Mouse (Mus musculus) right cerebral cortex, postnatal 10 days (tissue): Measurements from ENCODE around the gene Igfbp3.
"Not testable (repeated sequence)": the region's sequence is repeated elsewhere in the genome, so short reads cannot be mapped to it uniquely, and the experiment has no call there.

Experiments
- DNase-seq, 2 experiments: peaks; one replicate each; pipeline ENCODE4 v3.0.0; 2021; ENCODE audit warnings: low spot score in 2 of 2

The Igfbp3 gene

GRCm38 (mm10) chr11:7213501-7214341 is at the start of gene Igfbp3:
Igfbp3 (minus strand) TSS chr11:7213923.
- DNase-seq = peak; percentile 90 to 91

DNA sequence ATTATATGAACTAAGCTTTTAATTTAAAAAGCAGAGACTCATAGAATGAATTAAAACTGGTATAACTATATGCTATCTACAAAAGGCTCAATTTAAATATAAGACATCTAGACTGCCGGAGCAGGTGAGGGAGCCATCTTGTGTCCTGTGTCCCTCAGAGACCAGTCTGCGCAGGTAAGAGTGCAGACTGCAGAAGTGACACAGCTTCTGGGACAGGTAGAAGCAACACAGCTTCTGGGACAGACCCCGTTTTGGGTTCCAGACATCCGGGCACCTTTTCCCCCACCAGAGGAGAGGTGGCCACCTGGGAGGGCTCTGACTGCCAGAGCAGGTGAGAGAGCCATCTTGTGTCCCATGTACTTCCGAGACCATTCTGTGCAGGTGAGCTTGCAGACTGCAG is 37.1 kb upstream of the Igfbp3 start:
- no peak for DNase-seq

DNA sequence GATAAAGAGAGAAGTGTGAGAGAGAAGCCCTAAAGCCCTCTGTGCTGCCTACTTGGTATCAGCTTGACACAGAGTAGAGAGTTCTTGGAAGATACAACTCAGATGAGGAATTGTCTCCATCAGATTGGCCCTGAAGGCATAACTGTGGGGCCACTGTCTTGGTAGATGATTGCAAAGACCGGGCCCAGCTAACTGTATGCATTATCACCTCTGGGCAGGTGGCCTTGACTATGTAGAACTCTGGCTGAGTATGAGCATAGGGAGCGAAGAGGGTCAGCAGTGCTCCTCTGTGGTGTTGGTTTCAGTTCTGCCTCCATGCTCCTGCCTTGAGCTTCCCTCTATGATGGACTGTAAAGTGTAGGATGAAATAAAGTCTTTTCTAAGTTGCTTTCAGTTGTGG is 36.7 kb upstream of the Igfbp3 start:
- no peak for DNase-seq

- no peak for DNase-seq
These were observed 31.1 kb upstream of the Igfbp3 start for GRCm38 (mm10) chr11:7244782-7245181.

DNA sequence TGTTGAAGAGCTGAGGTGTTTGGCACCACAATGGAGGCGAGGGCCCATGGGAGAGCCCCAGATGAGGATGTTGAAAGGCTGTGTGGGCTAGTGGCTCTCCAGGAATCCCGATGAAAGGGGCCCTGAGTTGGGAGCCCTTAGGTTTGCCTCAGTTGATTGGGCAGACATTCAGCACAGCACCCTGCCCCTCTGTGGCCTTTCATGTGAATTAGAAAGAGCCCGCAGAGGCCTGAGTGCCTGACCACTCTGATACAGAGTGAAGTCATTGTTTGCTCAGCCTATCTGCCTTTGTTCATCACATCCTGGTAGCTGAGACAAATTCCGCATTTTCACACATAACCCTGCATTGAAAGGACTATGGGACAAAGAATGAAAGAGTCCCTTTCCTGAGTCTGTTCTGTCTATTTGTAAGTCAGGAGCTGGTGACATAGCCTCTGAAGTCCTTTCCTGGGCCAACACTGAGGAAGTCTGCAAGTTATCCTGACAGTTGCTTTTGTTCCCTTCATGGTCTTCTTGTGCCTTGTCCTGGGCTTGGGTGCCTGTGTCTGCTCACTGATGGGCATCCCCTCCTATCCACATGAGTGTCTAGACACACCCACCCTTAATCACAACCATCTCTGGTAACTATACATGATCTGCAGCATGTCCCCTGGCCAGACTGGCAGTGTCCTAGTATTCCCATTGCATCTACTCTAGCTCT is 25.5 kb upstream of the Igfbp3 start:
- DNase-seq = no peak

DNA sequence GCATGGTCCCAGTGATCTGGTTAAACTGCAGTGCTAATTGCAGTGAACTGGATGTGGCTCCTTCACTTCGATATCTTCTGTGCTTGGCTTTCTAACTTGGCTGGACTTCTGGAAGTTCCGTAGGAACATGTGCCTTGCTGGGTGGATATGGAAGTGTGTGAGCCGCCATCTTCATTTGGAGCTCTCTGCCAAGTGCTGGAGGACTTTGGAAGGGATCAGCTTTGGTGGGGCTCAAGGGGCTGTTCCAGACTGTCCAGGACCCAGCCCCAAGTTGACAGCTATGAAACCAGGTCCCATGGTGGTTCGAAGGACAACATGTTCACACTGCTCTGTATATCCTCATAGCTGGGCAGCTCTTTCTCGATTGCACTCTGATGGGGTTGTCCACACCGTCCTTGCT is 24.8 kb upstream of the Igfbp3 start:
- no peak for DNase-seq

- no peak for DNase-seq
These were observed 24.0 kb upstream of the Igfbp3 start for GRCm38 (mm10) chr11:7237712-7238111.

- no peak for DNase-seq
These were observed 23.0 kb upstream of the Igfbp3 start for GRCm38 (mm10) chr11:7236751-7237150.

DNA sequence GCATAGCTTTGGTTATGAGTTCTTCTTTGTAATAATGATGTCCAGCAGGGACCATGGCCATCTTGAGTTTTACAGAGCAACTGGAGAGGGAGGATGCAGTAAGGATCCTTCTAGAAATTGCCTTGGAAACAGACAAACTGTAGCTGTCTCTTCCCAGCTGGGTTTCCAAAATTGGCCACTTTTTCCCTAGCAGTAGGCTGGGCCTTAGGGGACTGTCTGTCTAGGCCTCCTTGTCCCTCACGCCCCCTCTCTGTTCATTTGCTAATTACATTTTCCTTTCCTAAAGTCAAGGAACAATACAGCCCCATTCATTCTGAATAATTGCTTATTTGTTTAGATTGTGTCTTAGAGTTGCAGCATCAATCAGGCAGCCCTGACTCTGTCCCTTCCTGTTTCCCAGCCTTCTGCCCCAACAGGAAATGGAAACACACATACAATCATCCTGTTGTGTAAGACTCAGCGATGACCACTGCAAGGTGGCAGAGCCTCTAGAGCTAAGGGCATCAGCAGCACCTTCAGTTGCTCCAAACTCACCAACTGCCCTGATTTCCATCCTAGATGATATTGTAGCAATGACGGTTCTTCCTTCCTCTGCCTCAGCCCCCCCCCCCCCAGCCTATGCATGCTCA is 21.4 kb upstream of the Igfbp3 start:
- peak in 1 of 2 experiments; percentile 43 for DNase-seq

GRCm38 (mm10) chr11:7234436-7234835 is 20.7 kb upstream of the Igfbp3 start:
- no peak for DNase-seq

- no peak for DNase-seq
These were observed 19.6 kb upstream of the Igfbp3 start for GRCm38 (mm10) chr11:7233333-7233732.

DNA sequence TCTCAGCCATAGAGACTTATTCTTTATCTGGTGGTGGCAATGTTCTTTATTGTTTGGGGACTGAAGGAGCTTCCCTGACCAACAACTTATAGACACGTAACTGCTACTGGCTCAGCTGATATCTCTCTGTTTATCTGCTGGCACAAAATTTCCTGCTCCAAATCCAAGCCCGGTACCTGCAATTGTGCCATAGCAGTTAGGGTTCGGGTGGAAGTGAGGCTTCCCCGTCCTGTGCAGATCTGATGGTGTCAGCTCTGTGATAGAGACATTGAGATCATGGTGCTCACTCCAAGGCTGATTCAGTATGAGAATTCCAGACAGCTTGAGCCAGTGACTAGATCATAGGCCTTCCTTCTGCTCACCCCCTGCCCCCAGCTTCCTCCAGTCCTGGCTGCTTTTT is 18.2 kb upstream of the Igfbp3 start:
- DNase-seq = no peak

- no peak for DNase-seq
These were observed 16.3 kb upstream of the Igfbp3 start for GRCm38 (mm10) chr11:7230000-7230399.

- no peak for DNase-seq
These were observed 14.4 kb upstream of the Igfbp3 start for GRCm38 (mm10) chr11:7228107-7228506.

DNA sequence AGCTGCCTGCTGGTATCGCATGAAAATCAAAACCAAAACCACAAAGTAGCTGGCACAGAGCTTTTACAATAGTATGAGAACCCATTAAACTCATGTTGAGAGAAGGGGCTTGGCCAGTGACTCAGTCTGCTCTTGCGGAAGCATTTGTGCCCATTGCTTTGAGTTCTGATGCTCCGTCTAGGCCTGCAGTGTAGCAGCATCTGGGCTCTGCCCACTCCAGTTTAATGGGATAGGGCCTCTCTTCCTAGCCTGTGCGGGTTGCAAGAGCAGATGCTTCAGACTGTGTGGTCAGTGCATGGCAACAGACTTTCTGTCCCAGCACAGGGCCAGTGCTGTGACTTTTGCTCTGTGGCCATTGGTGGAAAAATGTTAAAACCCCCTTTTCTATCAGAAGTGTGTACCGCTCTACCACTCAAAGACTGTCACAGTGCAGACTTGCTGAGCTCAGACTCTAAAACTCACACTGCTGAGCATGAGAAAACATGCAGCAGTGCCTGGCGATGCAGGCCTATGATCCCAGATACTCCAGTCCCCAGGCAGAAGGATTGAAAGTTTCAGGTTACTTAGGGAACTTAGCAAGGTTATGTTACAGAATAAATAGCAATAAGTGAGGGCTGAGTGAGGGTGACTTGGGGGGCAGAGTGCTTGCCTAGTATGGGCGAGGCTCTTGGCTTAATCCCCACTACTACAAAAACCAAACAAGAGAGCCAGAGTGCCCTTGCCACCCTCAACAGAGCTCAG is 13.3 kb upstream of the Igfbp3 start:
- DNase-seq = no peak

- peak; percentile 50 to 54 for DNase-seq
These were observed 12.5 kb upstream of the Igfbp3 start for GRCm38 (mm10) chr11:7226200-7226599.

GRCm38 (mm10) chr11:7221826-7222225 is 8.1 kb upstream of the Igfbp3 start:
- not testable (repeated sequence) for DNase-seq

GRCm38 (mm10) chr11:7215703-7216102 is 2.0 kb upstream of the Igfbp3 start:
- peak; percentile 66 to 76 for DNase-seq

DNA sequence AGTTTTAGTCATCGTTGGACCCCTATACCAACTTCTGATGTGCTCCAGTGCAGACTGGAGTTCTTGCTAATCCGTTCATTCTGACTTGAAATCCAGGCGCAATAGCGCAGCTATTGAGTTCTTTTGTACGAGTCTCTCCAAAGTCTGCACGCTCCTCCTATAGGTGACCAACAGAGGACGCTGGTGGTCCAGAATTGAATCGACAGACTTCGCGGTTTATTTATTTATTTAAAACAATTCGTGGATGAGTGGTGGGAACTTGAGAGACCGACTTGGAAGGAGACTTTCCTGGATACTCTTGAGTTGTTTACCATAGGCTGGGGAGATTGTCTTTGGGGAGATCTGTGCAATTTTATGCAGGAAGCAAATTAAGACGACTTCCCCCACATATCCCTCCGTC is 1.0 kb upstream of the Igfbp3 start:
- DNase-seq = peak; percentile 83 to 86

- no peak for DNase-seq
These were observed 578 bp upstream of the Igfbp3 start for GRCm38 (mm10) chr11:7214342-7214660.

DNA sequence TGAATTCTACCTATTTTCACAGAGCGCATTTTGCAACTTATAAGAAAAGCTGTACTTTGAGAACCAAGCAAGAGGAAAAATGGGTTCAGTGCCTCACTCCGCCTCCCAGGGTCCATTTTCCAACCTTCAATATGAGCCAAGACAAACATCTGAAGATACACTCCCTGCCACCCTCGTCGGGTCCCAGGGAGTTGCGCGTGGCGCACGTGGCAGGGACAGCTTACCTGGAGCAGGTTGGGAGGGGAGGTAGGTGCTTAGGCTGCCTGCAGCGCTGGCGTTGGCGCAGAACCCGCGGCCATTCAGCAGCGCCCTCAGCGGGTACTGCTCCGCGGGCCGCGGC is 592 bp downstream of the Igfbp3 start:
- DNase-seq = no peak

DNA sequence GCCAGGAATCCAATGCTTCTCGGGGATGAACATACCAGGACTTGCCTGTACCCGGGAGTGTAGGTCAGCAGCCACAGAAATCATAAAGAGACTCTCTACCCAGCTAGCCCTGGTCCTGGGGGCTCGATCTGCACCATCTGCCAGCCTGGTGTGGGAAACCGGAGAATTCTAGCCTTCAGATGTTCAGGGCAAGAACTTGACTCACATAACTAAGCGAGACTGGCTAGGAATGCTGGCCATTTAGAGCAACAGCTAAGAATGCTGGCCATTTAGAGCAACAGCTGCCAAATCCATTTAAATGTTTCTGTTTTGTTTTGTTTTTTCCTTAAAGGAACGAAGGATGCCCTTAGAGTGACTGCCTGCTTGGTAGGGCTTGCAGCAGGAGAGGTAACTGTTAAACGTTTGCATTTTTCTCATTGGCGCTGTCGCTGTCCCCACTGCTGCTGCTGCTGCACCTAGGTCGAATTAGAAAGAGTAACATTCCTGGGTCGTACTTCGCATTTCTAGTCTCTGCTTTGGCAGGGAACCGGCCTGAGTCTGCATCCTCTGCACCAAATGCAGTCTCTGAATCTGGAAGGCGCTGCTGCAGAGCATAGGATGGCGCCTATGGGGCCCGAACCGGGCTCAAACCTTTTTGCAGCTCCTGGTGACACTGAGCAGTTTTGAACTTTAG is 1.5 kb downstream of the Igfbp3 start:
- no peak for DNase-seq
